Mouse (Mus musculus) CH12.LX (cell line): ENCODE measurements around the gene Rhbg. TPM values are rescaled to one million over a fixed set of nuclear protein-coding genes. Genes with fewer than 3 reads are reported as not detected.

Experiments used
- DNase-seq: peaks from one replicate; pipeline ENCODE4 v3.0.0-alpha.2; 2013; ENCODE audit errors: extremely low read depth
- H3K27ac ChIP-seq: 2 replicates; pipeline ENCODE4 v1.5.1; 2012; ENCODE audit warnings: low read depth, mild to moderate bottlenecking, control low read depth, moderate library complexity; ENCODE audit not compliant: insufficient read depth
- H3K27me3 ChIP-seq: replicated peaks from 2 replicates; pipeline ENCODE3; 2012; ENCODE audit warnings: inconsistent platforms
- H3K36me3 ChIP-seq, 2 experiments: replicated peaks in 1 of 2; 2 replicates each; pipeline versions ENCODE3 to v1.6.1; 2012; ENCODE audit warnings: inconsistent platforms in 1 of 2, low read length in 1 of 2, mild to moderate bottlenecking in 1 of 2, mixed read lengths in 1 of 2, moderate library complexity in 1 of 2; ENCODE audit not compliant: control insufficient read depth in 1 of 2, insufficient read depth in 1 of 2
- H3K4me1 ChIP-seq, 2 experiments: 2 replicates each; pipeline ENCODE4 v1.6.1; 2012; ENCODE audit warnings: inconsistent platforms in 1 of 2, moderate library complexity in 1 of 2; ENCODE audit not compliant: insufficient read depth in 2 of 2, control insufficient read depth in 1 of 2
- H3K4me2 ChIP-seq: 2 replicates; pipeline ENCODE4 v1.6.1; 2012; ENCODE audit warnings: low read depth, mild to moderate bottlenecking, control low read depth; ENCODE audit not compliant: poor library complexity, insufficient read depth, severe bottlenecking
- H3K4me3 ChIP-seq, 3 experiments: fragments of 150-350 bp in 1 of 3; sonication (generic) in 1 of 3; replicated peaks in 1 of 3; 2 replicates each; pipeline versions ENCODE3 to v1.5.1; 2011 to 2012; ENCODE audit warnings: low read depth in 2 of 3, low read length in 2 of 3, mild to moderate bottlenecking in 2 of 3, moderate library complexity in 2 of 3, control low read depth in 1 of 3, improper control_type of control experiment in 1 of 3, inconsistent platforms in 1 of 3, mixed read lengths in 1 of 3; ENCODE audit not compliant: poor library complexity in 1 of 3
- H3K79me2 ChIP-seq: replicated peaks from 2 replicates; pipeline ENCODE4 v1.6.1; 2012; ENCODE audit warnings: mild to moderate bottlenecking, moderate library complexity; ENCODE audit not compliant: control insufficient read depth, poor library complexity, insufficient read depth, severe bottlenecking; ENCODE audit errors: extremely low read depth
- H3K9ac ChIP-seq: 2 replicates; pipeline ENCODE4 v1.6.1; 2012; ENCODE audit warnings: low read depth, mild to moderate bottlenecking, control low read depth, moderate library complexity; ENCODE audit not compliant: insufficient read depth
- H3K9me3 ChIP-seq: replicated peaks from 2 replicates; pipeline ENCODE3; 2012; ENCODE audit warnings: low read length, inconsistent platforms, mixed read lengths
- BHLHE40 ChIP-seq: IDR thresholded peaks from 2 replicates; pipeline ENCODE4 v1.6.1; 2011; ENCODE audit warnings: mild to moderate bottlenecking, low read depth, low read length, improper control_type of control experiment
- CHD2 ChIP-seq: IDR thresholded peaks from 2 replicates; pipeline ENCODE4 v1.6.1; 2011; ENCODE audit warnings: low read length, improper control_type of control experiment
- E2F4 ChIP-seq: IDR thresholded peaks from 2 replicates; pipeline ENCODE4 v1.6.1; 2011; ENCODE audit warnings: low read depth, low read length, improper control_type of control experiment; ENCODE audit not compliant: insufficient replicate concordance
- ELF1 ChIP-seq: IDR thresholded peaks from 2 replicates; pipeline ENCODE4 v1.6.1; 2014; ENCODE audit warnings: low read depth, mild to moderate bottlenecking, inconsistent platforms, low read length, improper control_type of control experiment
- EP300 ChIP-seq: IDR thresholded peaks from 2 replicates; pipeline ENCODE4 v1.6.1; 2011; ENCODE audit warnings: low read length, improper control_type of control experiment
- ETS1 ChIP-seq: conservative IDR thresholded peaks from 2 replicates; pipeline ENCODE4 v1.6.1; 2012; ENCODE audit warnings: low read depth, mild to moderate bottlenecking, inconsistent platforms, low read length, improper control_type of control experiment, moderate library complexity
- GABPA ChIP-seq: IDR thresholded peaks from 2 replicates; pipeline ENCODE4 v1.6.1; 2012; ENCODE audit warnings: low read depth, low read length, improper control_type of control experiment, inconsistent platforms; ENCODE audit not compliant: insufficient replicate concordance
- HCFC1 ChIP-seq: IDR thresholded peaks from 2 replicates; pipeline ENCODE4 v1.6.1; 2012; ENCODE audit warnings: low read depth, mild to moderate bottlenecking, inconsistent platforms, low read length, improper control_type of control experiment
- JUND ChIP-seq: conservative IDR thresholded peaks from 2 replicates; pipeline ENCODE4 v1.6.1; 2011; ENCODE audit warnings: low read depth, low read length, improper control_type of control experiment
- KAT2A ChIP-seq: IDR thresholded peaks from 2 replicates; pipeline ENCODE4 v1.6.1; 2012; ENCODE audit warnings: low read length, improper control_type of control experiment, inconsistent platforms; ENCODE audit not compliant: insufficient replicate concordance
- MAFK ChIP-seq: IDR thresholded peaks from 2 replicates; pipeline ENCODE4 v1.6.1; 2011; ENCODE audit warnings: low read length, improper control_type of control experiment; ENCODE audit not compliant: insufficient replicate concordance
- MAX ChIP-seq: IDR thresholded peaks from 2 replicates; pipeline ENCODE4 v1.6.1; 2011; ENCODE audit warnings: low read length, improper control_type of control experiment
- MAZ ChIP-seq: IDR thresholded peaks from 2 replicates; pipeline ENCODE4 v1.6.1; 2012; ENCODE audit warnings: low read depth, mild to moderate bottlenecking, inconsistent platforms, low read length, improper control_type of control experiment, moderate library complexity
- MXI1 ChIP-seq: IDR thresholded peaks from 2 replicates; pipeline ENCODE4 v1.6.1; 2011; ENCODE audit warnings: mild to moderate bottlenecking, low read depth, low read length, improper control_type of control experiment
- MYC ChIP-seq: IDR thresholded peaks from 2 replicates; pipeline ENCODE4 v1.6.1; 2011; ENCODE audit warnings: low read depth, mild to moderate bottlenecking, improper control_type of control experiment, low read length
- POLR2A ChIP-seq: IDR thresholded peaks from 2 replicates; pipeline ENCODE4 v1.6.1; 2011; ENCODE audit warnings: low read depth, mild to moderate bottlenecking, improper control_type of control experiment, low read length
- POLR2AphosphoS2 ChIP-seq: IDR thresholded peaks from 2 replicates; pipeline ENCODE4 v1.6.1; 2011; ENCODE audit warnings: low read depth, low read length, improper control_type of control experiment
- RAD21 ChIP-seq: IDR thresholded peaks from 2 replicates; pipeline ENCODE4 v1.6.1; 2011; ENCODE audit warnings: low read depth, mild to moderate bottlenecking, low read length, improper control_type of control experiment, moderate library complexity
- RCOR1 ChIP-seq: conservative IDR thresholded peaks from 2 replicates; pipeline ENCODE4 v1.6.1; 2012; ENCODE audit warnings: low read depth, mild to moderate bottlenecking, inconsistent platforms, low read length, improper control_type of control experiment
- UBTF ChIP-seq: IDR thresholded peaks from 2 replicates; pipeline ENCODE4 v1.6.1; 2012; ENCODE audit warnings: low read depth, mild to moderate bottlenecking, inconsistent platforms, low read length, improper control_type of control experiment, moderate library complexity
- ZC3H11A ChIP-seq: IDR thresholded peaks from 2 replicates; pipeline ENCODE4 v1.6.1; 2012; ENCODE audit warnings: low read depth, mild to moderate bottlenecking, inconsistent platforms, low read length, improper control_type of control experiment
- dilution Hi-C: fragments of 300-500 bp; cut with MboI; formaldehyde crosslinking; loops from 2 replicates; pipeline ENCODE4 v1.14.3; 2020; ENCODE audit warnings: low sequenced_read_pairs; ENCODE audit not compliant: extremely low pct_unique_long_range_greater_than_20kb, extremely low pct_ligation_motif_present
- in situ Hi-C: fragments of 300-500 bp; cut with MboI; formaldehyde crosslinking; loops from 3 replicates; pipeline ENCODE4 v1.14.3; 2019; ENCODE audit warnings: low sequenced_read_pairs, low pct_ligation_motif_present, low pct_unique_long_range_greater_than_20kb, mixed read lengths
- polyA plus RNA-seq: library from polyadenylated mRNA; unstranded; fragments of >175 nt; gene quantifications from 2 replicates; pipeline ENCODE4 v1.2.1, GENCODE M21; 2012; ENCODE audit warnings: low read depth; ENCODE audit not compliant: insufficient read length
- total RNA-seq, 2 experiments: library from RNA; depleted of rRNA; stranded (reverse); fragments of 300-350 nt in 1 of 2; fragments of >200 nt in 1 of 2; gene quantifications; 2 replicates each; pipeline ENCODE4 v1.2.3; 2012 to 2014

The Rhbg gene
- total and polyA plus RNA-seq, 3 experiments, result 0.08 TPM; not detected in 2

DNA sequence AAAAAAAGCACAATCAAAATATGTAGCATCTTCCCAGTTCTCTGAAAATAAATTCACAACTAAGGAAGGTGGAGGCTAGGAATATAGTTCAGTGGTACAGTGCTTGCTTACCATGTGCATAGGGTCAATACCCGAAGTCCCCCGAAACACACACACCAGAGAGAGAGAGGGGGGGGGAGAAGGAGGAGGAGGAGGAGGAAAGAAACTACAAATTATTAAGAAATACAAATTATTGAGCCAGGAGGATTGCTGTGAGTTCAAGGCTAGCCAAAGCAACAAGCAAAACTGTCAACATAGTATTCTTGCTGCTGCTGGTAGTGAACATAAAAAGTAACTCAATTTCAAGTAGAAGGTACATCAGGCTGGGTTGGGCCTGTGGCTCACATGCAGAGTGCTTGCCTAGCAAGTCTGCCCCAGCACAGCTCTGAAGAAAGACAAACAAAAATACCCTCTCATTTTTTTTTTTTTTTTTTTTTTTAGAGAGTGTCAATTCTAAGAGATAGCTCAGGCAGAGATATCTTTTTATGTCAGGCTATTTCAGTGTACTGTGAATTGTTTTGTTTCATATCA lies 54.9 kb downstream of the Rhbg start:
- no peak overlapping the region for H3K9ac ChIP-seq
- H3K4me1 ChIP-seq, result no peaks in the 10 kb centered on the region
- H3K79me2 ChIP-seq, result no peaks in the 10 kb centered on the region
- H3K4me3 ChIP-seq, result no peak overlapping the region
- peaks cover 86% of the 10 kb centered on the region for H3K27me3 ChIP-seq
- H3K27ac ChIP-seq, result no peak overlapping the region
- dilution Hi-C loops (no loop called here), in situ Hi-C loops (no loop called here)
- no peaks in the 10 kb centered on the region for H3K36me3 ChIP-seq
- peaks cover 7% of the 10 kb centered on the region for H3K9me3 ChIP-seq
- no peak overlapping the region for H3K4me2 ChIP-seq
- TF ChIP-seq KAT2A, result no peak
- TF ChIP-seq POLR2AphosphoS2, result no peak
- TF ChIP-seq E2F4, result no peak
- no peak for TF ChIP-seq GABPA
- TF ChIP-seq MAX, result no peak
- no peak for TF ChIP-seq POLR2A
- TF ChIP-seq MYC, result no peak
- TF ChIP-seq JUND, result no peak
- TF ChIP-seq MAZ, result no peak
- DNase-seq, result no peak

DNA sequence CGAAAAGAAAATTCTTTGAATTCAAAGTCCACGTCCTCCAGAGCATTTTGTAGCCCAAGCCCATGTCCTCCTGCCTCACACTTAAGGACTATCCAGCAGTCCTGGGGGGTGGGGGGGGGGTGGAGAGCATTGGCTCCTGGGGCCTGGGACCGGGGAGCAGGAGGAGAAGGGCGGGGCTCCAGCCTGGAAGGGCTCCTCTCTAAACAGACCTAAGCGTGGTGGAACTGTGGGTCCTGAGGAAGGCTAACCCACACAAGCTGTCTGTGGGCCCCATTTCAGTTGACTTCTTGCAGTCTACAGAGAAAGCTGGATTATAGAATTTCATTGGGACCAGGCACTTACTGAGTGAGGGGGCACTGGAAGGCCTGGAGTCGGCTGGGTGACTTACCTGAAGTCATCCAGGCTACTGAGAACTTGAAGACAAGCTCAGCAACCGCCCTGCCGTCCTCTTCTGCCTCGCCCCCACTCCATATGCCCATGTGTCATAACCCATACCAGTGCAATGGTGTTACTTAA lies 55.9 kb downstream of the Rhbg start:
- Histone ChIP-seq H3K27ac (no peak overlapping the region), H3K4me3 (no peak overlapping the region), H3K9me3 (peaks cover 11% of the 10 kb centered on the region), H3K4me1 (no peaks in the 10 kb centered on the region), H3K27me3 (peaks cover 85% of the 10 kb centered on the region), H3K9ac (no peak overlapping the region), H3K36me3 (no peaks in the 10 kb centered on the region), H3K79me2 (no peaks in the 10 kb centered on the region), H3K4me2 (no peak overlapping the region)
- in situ Hi-C loops, result no loop called here
- no peak for DNase-seq
- TF ChIP-seq MAX (no peak), EP300 (no peak), HCFC1 (no peak), RCOR1 (no peak), E2F4 (no peak), RAD21 (no peak), MXI1 (no peak), MYC (no peak), MAFK (no peak), ETS1 (no peak), CHD2 (no peak), BHLHE40 (no peak), ZC3H11A (no peak), ELF1 (no peak), JUND (no peak), GABPA (no peak), MAZ (no peak), UBTF (no peak)
- dilution Hi-C loops, result no loop called here
